Mouse (Mus musculus): ENCODE data around the gene Pi4kb. TPM values are rescaled to one million over a fixed set of nuclear protein-coding genes. Genes with fewer than 3 reads are reported as not detected.
"Not testable (repeated sequence)": the region's sequence is repeated elsewhere in the genome, so short reads cannot be mapped to it uniquely, and the experiment has no call there.

Gene Pi4kb
- polyA plus RNA-seq, 1 experiment from 2014 or later = 20.5 TPM

GRCm38 (mm10) chr3:95024551-95024950 is 50.0 kb downstream of the Pi4kb start:
- peak; percentile 75; the same call in 1 of the 2 replicates for ATAC-seq (ENCODE audit: borderline replicate concordance, extremely low read depth, low FRiP score, low TSS enrichment)
- Histone ChIP-seq H3K36me3 (no peaks in the 10 kb centered on the region), H3K27me3 (no peaks in the 10 kb centered on the region), H3K27ac (0 out of 2 replicates have a peak overlapping the region, but pooled peaks have one; percentile 13), H3K4me1 (peaks cover 20% of the 10 kb centered on the region), H3K4me3 (peak overlapping the region; percentile 6; the same call in 1 of the 2 replicates), H3K4me2 (peak overlapping the region; percentile 46), H3K9me3 (no peaks in the 10 kb centered on the region), H3K9ac (no peak overlapping the region)
- WGBS = 7% methylated on average over 11 of the region's 11 CpGs

- Histone ChIP-seq H3K27ac (no peak overlapping the region), H3K4me3 (no peak overlapping the region), H3K4me2 (peak overlapping the region; percentile 46), H3K27me3 (no peaks in the 10 kb centered on the region), H3K9me3 (no peaks in the 10 kb centered on the region), H3K36me3 (peaks cover 4% of the 10 kb centered on the region; the same call in 1 of the 2 replicates), H3K4me1 (peaks cover 20% of the 10 kb centered on the region), H3K9ac (no peak overlapping the region)
- no peak for ATAC-seq (ENCODE audit: borderline replicate concordance, extremely low read depth, low FRiP score, low TSS enrichment)
- WGBS = 42% methylated on average over 5 of the region's 5 CpGs
Measured at GRCm38 (mm10) chr3:95025202-95025601, 50.7 kb downstream of the Pi4kb start.

GRCm38 (mm10) chr3:95027057-95027645 is 52.6 kb downstream of the Pi4kb start:
- no peak overlapping the region for H3K27ac ChIP-seq
- ATAC-seq (ENCODE audit: borderline replicate concordance, extremely low read depth, low FRiP score, low TSS enrichment) = no peak
- H3K9ac ChIP-seq = no peak overlapping the region
- H3K27me3 ChIP-seq = no peaks in the 10 kb centered on the region
- H3K36me3 ChIP-seq = peaks cover 22% of the 10 kb centered on the region
- H3K4me3 ChIP-seq = no peak overlapping the region
- WGBS = 61% methylated on average over 5 of the region's 5 CpGs
- peaks cover 20% of the 10 kb centered on the region for H3K4me1 ChIP-seq
- no peak overlapping the region for H3K4me2 ChIP-seq
- no peaks in the 10 kb centered on the region for H3K9me3 ChIP-seq

GRCm38 (mm10) chr3:95027701-95028100 is 53.2 kb downstream of the Pi4kb start:
- Histone ChIP-seq H3K36me3 (peaks cover 26% of the 10 kb centered on the region), H3K27me3 (no peaks in the 10 kb centered on the region), H3K4me1 (peaks cover 20% of the 10 kb centered on the region), H3K4me3 (no peak overlapping the region), H3K4me2 (no peak overlapping the region), H3K9ac (no peak overlapping the region), H3K9me3 (no peaks in the 10 kb centered on the region), H3K27ac (no peak overlapping the region)
- WGBS = 41% methylated on average over 5 of the region's 5 CpGs
- ATAC-seq (ENCODE audit: borderline replicate concordance, extremely low read depth, low FRiP score, low TSS enrichment) = no peak

- no peaks in the 10 kb centered on the region for H3K27me3 ChIP-seq
- no peak overlapping the region for H3K4me3 ChIP-seq
- H3K9ac ChIP-seq = no peak overlapping the region
- no peaks in the 10 kb centered on the region for H3K9me3 ChIP-seq
- peaks cover 35% of the 10 kb centered on the region for H3K36me3 ChIP-seq
- no peak overlapping the region for H3K27ac ChIP-seq
- WGBS = 62% methylated on average over 3 of the region's 3 CpGs
- peaks cover 20% of the 10 kb centered on the region for H3K4me1 ChIP-seq
- ATAC-seq (ENCODE audit: borderline replicate concordance, extremely low read depth, low FRiP score, low TSS enrichment) = no peak
- no peak overlapping the region for H3K4me2 ChIP-seq
Measured at GRCm38 (mm10) chr3:95028603-95029002, 54.1 kb downstream of the Pi4kb start.

GRCm38 (mm10) chr3:95029291-95029827 is 54.8 kb downstream of the Pi4kb start:
- not testable (repeated sequence) for H3K9me3 ChIP-seq, H3K27ac ChIP-seq
- H3K4me1 ChIP-seq = peaks cover 17% of the 10 kb centered on the region

GRCm38 (mm10) chr3:95029953-95030352 is 55.4 kb downstream of the Pi4kb start:
- ATAC-seq (ENCODE audit: borderline replicate concordance, extremely low read depth, low FRiP score, low TSS enrichment) = no peak

More at GRCm38 (mm10) chr3:95029291-95029827, 54.8 kb downstream of the Pi4kb start:
- peaks cover 43% of the 10 kb centered on the region for H3K36me3 ChIP-seq
- not testable (repeated sequence) for H3K27me3 ChIP-seq; H3K9ac ChIP-seq; H3K4me3 ChIP-seq; H3K4me2 ChIP-seq; ATAC-seq (ENCODE audit: borderline replicate concordance, extremely low read depth, low FRiP score, low TSS enrichment)
- whole genome bisulfite sequencing = 57% methylated on average over 3 of the region's 3 CpGs

GRCm38 (mm10) chr3:95041625-95042024 is 67.1 kb downstream of the Pi4kb start:
- Histone ChIP-seq H3K4me2 (peak overlapping the region; percentile 61), H3K27ac (no peak overlapping the region), H3K4me1 (peaks cover 8% of the 10 kb centered on the region), H3K27me3 (no peaks in the 10 kb centered on the region), H3K36me3 (peaks cover 7% of the 10 kb centered on the region; the same call in 1 of the 2 replicates), H3K9ac (peak overlapping the region; percentile 94), H3K9me3 (no peaks in the 10 kb centered on the region), H3K4me3 (peak overlapping the region; percentile 88)
- 10% methylated on average over 3 of the region's 3 CpGs for WGBS
- no peak for ATAC-seq (ENCODE audit: borderline replicate concordance, extremely low read depth, low FRiP score, low TSS enrichment)

More at GRCm38 (mm10) chr3:95029953-95030352, 55.4 kb downstream of the Pi4kb start:
- Histone ChIP-seq H3K27me3 (no peaks in the 10 kb centered on the region), H3K9ac (no peak overlapping the region), H3K4me3 (no peak overlapping the region), H3K4me2 (no peak overlapping the region), H3K4me1 (peaks cover 12% of the 10 kb centered on the region), H3K27ac (no peak overlapping the region), H3K9me3 (no peaks in the 10 kb centered on the region), H3K36me3 (peaks cover 49% of the 10 kb centered on the region)
- 67% methylated on average over 3 of the region's 3 CpGs for WGBS

GRCm38 (mm10) chr3:95042166-95042837 is 67.8 kb downstream of the Pi4kb start, which contains the start of gene Psmd4:
Psmd4 (minus strand) TSS chr3:95042614.
- H3K36me3 ChIP-seq = 0 out of 2 replicates have a peak, but pooled peaks cover 3% of the 10 kb centered on the region
- peak within 1 kb of the TSS; percentile 94 for H3K9ac ChIP-seq
- peak within 1 kb of the TSS; percentile 88 for H3K4me3 ChIP-seq
- H3K27me3 ChIP-seq = no peaks in the 10 kb centered on the region
- H3K4me2 ChIP-seq = peak within 1 kb of the TSS; percentile 61
- H3K9me3 ChIP-seq = no peaks in the 10 kb centered on the region
- peaks cover 8% of the 10 kb centered on the region for H3K4me1 ChIP-seq
- H3K27ac ChIP-seq = peak within 1 kb of the TSS; percentile 90
- under 1% methylated on average over 34 of the region's 36 CpGs for WGBS
- peak; percentile 99 for ATAC-seq (ENCODE audit: borderline replicate concordance, extremely low read depth, low FRiP score, low TSS enrichment)

GRCm38 (mm10) chr3:95042838-95043229 is 68.3 kb downstream of the Pi4kb start:
- Histone ChIP-seq H3K36me3 (0 out of 2 replicates have a peak, but pooled peaks cover 3% of the 10 kb centered on the region), H3K9me3 (no peaks in the 10 kb centered on the region), H3K9ac (peak overlapping the region; percentile 27), H3K27me3 (no peaks in the 10 kb centered on the region), H3K27ac (peak overlapping the region; percentile 90), H3K4me1 (peaks cover 8% of the 10 kb centered on the region), H3K4me2 (peak overlapping the region; percentile 61), H3K4me3 (peak overlapping the region; percentile 88)
- peak; percentile 70 for ATAC-seq (ENCODE audit: borderline replicate concordance, extremely low read depth, low FRiP score, low TSS enrichment)
- 11% methylated on average over 7 of the region's 7 CpGs for WGBS

- Histone ChIP-seq H3K9me3 (no peaks in the 10 kb centered on the region), H3K4me2 (peak overlapping the region; percentile 61; the same call in 1 of the 2 replicates), H3K4me1 (peaks cover 8% of the 10 kb centered on the region), H3K4me3 (no peak overlapping the region), H3K27ac (peak overlapping the region; percentile 90), H3K27me3 (no peaks in the 10 kb centered on the region), H3K36me3 (0 out of 2 replicates have a peak, but pooled peaks cover 2% of the 10 kb centered on the region), H3K9ac (no peak overlapping the region; the same call in 1 of the 2 replicates)
- 65% methylated on average over 6 of the region's 6 CpGs for WGBS
- ATAC-seq (ENCODE audit: borderline replicate concordance, extremely low read depth, low FRiP score, low TSS enrichment) = no peak
Measured at GRCm38 (mm10) chr3:95043251-95043650, 68.7 kb downstream of the Pi4kb start.
